Mouse (Mus musculus): Measurements from ENCODE around the gene Csf2ra.
"Not testable (repeated sequence)": the region's sequence is repeated elsewhere in the genome, so short reads cannot be mapped to it uniquely, and the experiment has no call there.

Gene Csf2ra

DNA sequence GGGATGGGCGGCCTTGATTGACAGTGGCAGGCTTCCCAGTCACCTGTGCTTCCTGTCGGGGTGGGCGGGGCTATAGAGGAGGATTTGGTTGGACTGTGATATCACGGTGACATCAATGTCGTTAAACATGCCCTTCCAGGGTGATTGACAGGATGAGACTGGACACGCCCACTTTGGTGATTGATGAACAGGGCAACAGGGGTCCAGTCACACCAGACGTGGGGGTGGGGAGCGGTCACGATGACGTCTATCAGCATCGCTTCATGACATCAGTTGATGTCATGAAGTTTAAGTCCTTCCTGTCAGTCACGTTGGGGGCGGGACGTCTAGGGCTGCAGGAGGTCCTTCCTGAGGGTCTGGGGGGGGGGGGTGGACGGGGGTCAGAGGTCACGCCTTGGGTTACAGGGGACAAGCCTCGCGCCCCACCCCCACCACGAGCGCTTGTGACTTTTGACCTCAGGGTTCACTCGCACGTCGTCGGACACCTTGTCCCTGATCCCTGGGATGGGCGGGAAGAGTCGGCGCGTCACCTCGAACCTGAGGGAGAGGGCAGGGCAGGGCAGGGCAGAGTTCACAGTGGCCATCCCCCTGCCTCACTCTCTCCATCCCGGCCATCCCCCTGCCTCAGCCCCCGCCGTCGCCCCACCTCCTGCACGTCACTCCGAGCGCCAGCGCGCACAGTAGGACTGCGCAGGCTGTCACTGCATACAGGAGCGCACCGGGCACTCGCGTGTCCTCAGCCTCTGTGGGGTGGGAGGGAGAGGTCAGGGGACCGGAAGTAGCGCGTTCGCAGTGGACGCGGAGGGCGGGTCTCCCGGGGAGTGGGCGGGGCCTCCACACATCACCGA, 3.3 kb downstream of the Csf2ra start:
- CTCF ChIA-PET = interaction anchor here (0.6 kb wide), 1 partner anchor 466 kb away, joined by 14 read pairs; no protein-coding TSS in a partner anchor

DNA sequence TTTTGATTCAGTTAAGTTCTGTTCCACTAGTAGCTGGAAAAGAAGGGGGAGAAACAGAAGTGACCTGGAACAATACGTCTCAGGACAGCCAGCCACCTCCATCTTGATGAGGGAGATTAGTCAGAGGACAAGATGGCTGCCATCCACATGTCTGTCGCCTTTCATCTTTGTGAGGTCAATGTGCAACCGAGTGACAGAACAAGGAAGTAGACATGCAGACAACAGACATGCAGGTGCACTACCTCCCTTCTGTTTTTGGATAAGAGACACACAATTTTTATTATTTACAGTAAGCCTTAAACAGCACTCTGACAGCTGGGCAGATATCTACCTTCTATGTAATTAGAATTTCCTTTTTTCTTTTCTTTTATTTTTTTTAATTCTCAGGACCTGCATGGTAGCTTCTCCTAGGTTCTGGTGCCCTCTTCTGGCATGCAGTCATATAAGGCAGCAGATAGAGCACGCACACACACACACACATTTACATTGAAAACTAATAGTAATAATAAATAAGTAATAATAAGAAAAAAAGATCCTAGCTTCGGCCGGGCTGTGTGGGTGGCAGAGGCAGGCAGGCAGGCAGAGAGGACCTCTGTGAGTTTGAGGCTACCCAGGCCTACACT, 4.4 kb downstream of the Csf2ra start:
- CTCF ChIA-PET = no interaction called here

DNA sequence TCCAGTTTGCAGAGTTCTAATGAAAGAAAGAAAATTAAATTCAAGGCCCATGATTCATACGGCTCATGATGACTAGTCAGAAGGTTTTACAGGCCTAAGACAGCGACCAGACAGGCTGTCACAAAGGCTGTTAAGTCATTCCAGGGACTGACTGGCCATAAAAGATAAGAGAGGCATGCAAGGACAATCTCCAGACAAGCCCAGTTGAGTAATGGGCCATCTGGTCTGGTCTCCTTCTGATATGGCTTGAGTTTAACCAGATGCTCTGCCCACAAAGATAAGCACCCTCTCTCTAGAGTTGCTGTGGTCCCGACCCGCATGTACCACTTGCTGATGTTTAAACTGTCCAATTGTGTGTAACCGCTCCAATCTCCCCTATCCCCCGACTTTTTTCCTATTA, 20.7 kb downstream of the Csf2ra start:
- CTCF ChIA-PET = not testable (repeated sequence)

DNA sequence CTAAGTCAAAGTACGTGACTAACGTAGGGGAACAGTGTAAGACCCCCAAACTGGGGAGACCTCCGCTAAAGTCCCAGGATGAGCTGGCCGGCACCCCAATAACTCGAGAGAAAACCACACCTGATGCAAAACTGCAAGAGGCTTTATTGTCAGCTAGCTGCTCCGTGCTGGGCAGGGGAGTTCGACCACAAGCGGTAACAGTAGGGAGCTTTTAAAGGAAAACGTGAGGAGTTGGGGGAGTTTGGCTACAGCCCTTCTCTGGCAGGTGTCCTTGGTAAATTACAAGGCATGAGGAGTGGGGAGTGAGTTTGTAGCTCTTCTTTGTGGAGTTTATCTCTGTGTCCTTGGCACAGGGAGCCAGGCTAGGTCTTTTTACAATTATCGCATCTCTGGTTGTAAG, 28.4 kb downstream of the Csf2ra start:
- CTCF ChIA-PET = interaction anchor here (0.9 kb wide), 1 partner anchor 65 kb away, joined by 3 read pairs; no protein-coding TSS in a partner anchor

GRCm38 (mm10) chr19:61199316-61199715, 28.9 kb downstream of the Csf2ra start:
- CTCF ChIA-PET = interaction anchor here (0.7 to 0.9 kb wide), 3 partner anchors 30 to 303 kb away, joined by 3 to 9 read pairs (median 5); no protein-coding TSS in a partner anchor

DNA sequence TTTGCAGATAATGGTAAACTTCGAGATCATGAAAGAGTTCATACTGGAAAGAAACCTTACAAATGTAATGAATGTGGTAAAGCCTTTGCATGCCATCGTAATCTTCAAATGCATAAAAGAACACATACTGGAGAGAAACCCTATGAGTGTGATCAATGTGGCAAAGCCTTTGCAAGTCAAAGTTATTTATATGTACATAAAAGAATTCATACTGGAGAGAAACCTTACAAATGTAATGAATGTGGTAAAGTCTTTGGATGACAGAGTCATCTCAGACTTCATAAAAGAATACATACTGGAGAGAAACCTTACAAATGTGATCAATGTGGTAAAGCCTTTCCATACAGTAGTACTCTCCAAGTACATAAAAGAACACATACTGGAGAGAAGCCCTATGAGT, 44.6 kb downstream of the Csf2ra start, which contains the start of gene Gm6020:
Gene Gm6020, plus strand, starts transcription at position 301 of the 400 bp plus-strand sequence.
- CTCF ChIA-PET = not testable (repeated sequence)

GRCm38 (mm10) chr19:61175756-61176324, 52.4 kb downstream of the Csf2ra start, which contains the start of gene Gm7102:
Gene Gm7102, minus strand, starts transcription at chr19:61176309.
- CTCF ChIA-PET = no interaction called here

All from spleen, embryonic (tissue).